Mouse (Mus musculus) left cerebral cortex, postnatal 14 days (tissue): Measurements from ENCODE around the gene Gm8909. TPM values are rescaled to one million over a fixed set of nuclear protein-coding genes. Genes with fewer than 3 reads are reported as not detected.
"Not testable (repeated sequence)": the region's sequence is repeated elsewhere in the genome, so short reads cannot be mapped to it uniquely, and the experiment has no call there.

Experiments used
- DNase-seq, 2 experiments: peaks; one replicate each; pipeline ENCODE4 v3.0.0; 2021 to 2022; ENCODE audit warnings: low spot score in 2 of 2, mixed read lengths in 1 of 2
- intact Hi-C: fragments of 180-260 bp; cut with DNase I; formaldehyde crosslinking; loops from one replicate; pipeline ENCODE4 v1.15.1; 2025
- long read RNA-seq, 2 experiments: library from polyadenylated mRNA; stranded (forward); transcript quantifications; one replicate each; pipeline ENCODE4 v2.0.0; 2021
- total RNA-seq, 2 experiments: library from RNA; stranded (reverse); gene quantifications; 2 replicates each; pipeline ENCODE4 v1.2.3; 2021

The Gm8909 gene
- total RNA-seq = not detected
- long read RNA-seq, experiment 1 = 0 reads
- long read RNA-seq, experiment 2 = 0 reads

DNA sequence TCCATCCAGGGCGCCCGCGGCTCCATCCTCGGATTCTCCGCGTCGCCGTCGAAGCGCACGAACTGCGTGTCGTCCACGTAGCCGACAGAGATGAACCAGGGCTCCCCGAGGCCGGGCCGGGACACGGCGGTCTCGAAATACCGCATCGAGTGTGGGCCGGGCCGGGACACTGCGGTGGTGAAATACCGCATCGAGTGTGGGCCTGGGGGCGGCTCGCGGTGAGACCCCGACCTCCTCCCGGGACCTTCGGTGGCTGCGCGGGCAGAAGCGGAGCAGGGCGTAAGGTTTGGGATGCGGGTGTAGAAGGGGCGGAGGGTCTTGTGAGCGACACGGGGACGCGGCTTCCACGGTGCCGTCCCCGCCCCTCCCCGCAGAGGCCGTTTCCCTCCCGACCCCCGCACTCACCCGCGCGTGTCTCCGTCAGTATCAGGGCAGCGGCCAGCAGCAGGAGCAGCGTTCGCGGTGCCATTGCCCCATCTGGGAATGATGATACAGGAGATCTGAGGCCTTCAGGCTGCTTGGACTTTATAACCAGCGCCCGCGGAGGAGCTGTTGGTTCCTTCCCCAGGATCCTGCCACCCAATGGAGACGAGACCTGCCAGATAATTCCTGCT is at the start of gene Gm8909:
TSS of gene Gm8909 (minus strand) at position 499 of the 614 bp plus-strand sequence.
- no peak for DNase-seq
- intact Hi-C loops = no loop called here

DNA sequence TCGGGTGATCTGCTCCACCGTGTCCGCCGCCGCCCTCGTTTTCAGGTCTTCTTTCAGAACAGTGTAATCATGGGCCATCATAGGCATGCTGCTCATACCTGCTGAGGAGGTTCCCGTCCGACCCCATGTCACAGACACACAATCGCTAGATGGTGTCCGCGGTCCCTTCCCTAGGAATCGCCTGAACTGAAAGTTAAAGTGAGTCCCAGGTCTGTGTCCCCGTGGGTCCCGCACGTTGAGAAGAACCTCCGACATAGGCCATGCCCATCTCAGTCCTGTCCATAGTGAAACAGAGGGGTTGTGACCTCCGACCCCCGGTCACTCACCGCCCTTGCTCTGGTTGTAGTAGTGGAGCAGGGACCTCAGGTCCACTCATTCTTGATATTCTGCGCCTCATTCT is 47.2 kb upstream of the Gm8909 start:
- no peak for DNase-seq

GRCm38 (mm10) chr17:36206846-36207245 is 38.5 kb upstream of the Gm8909 start:
- intact Hi-C loops = no loop called here
- no peak for DNase-seq

More for the DNA sequence above, 47.2 kb upstream of the Gm8909 start:
- intact Hi-C loops = no loop called here

DNA sequence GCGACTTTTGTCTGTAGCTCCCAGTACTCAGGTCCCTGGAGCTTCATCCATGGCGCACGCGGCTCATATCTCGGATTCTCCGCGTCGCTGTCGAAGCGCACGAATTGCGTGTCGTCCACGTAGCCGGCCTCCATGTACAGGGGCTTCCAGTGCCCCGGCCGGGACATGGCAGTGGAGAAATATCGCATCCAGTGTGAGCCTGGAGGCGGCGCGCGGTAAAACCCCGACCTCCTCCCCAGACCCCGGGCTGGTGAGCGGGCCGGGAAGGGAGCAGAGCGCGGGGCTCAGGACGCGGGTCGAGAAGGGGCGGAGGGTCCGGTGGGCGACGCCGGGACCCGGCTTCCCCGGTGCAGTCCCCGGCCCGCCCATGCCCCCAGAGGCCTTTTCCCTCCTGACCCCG is 37.5 kb upstream of the Gm8909 start:
- no peak for DNase-seq
- intact Hi-C loops = no loop called here

- intact Hi-C loops = no loop called here
- DNase-seq = no peak
These were observed 37.1 kb upstream of the Gm8909 start for GRCm38 (mm10) chr17:36205456-36205855.

- intact Hi-C loops = no loop called here
- no peak for DNase-seq
These were observed 33.5 kb upstream of the Gm8909 start for GRCm38 (mm10) chr17:36201851-36202250.

DNA sequence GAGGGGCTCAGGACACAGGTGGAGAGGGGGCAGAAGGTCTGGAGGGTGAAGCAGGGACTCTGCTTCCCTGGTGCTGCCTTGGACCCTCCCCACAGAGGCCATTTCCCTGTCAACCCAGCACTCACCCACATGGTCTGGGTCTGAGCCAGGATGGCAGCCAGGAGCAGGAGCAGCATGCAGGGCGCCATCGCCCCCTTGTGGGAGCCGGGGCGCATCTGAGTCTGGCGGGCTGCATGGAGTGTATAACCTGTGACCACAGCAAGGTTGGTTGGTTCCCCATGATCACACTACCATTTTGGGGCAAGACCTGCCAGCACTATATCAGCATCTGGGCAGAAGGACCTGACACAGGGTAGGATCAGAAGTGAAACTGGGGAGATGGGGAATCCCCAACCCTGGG is 30.0 kb upstream of the Gm8909 start:
- intact Hi-C loops = loop anchor here (10.0 kb wide), 2 partner anchors 134 to 264 kb away; no protein-coding TSS in a partner anchor
- DNase-seq = no peak

GRCm38 (mm10) chr17:36194471-36194870 is 26.1 kb upstream of the Gm8909 start:
- no peak for DNase-seq
- intact Hi-C loops = loop anchor here (5.0 to 10.0 kb wide), 3 partner anchors 130 to 260 kb away; no protein-coding TSS in a partner anchor

- DNase-seq = peak; percentile 56 to 71
- intact Hi-C loops = loop anchor here (5.0 to 10.0 kb wide), 3 partner anchors 129 to 259 kb away; no protein-coding TSS in a partner anchor
These were observed 25.3 kb upstream of the Gm8909 start for GRCm38 (mm10) chr17:36193546-36194141.

DNA sequence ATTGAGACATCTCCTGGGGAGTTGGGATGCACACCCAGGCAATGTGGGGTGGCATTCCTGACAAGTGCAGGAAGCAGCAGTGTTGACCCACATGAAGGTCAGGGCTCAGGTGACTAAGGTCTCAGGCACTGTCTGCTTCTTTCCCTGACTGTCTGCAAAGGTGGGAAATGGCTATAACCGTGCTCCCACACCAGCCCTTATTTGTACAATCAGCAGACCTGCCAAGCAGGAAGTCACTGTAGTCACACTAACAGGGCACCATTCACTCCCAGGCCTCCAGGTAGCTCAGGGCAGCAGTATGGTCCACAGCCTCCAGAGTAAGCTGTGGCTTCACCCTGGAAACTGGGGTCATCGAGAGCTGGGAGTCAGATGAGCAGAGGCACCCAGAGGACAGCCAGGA is 24.0 kb upstream of the Gm8909 start:
- intact Hi-C loops = loop anchor here (5.0 to 10.0 kb wide), 3 partner anchors 128 to 258 kb away; no protein-coding TSS in a partner anchor
- DNase-seq = no peak

DNA sequence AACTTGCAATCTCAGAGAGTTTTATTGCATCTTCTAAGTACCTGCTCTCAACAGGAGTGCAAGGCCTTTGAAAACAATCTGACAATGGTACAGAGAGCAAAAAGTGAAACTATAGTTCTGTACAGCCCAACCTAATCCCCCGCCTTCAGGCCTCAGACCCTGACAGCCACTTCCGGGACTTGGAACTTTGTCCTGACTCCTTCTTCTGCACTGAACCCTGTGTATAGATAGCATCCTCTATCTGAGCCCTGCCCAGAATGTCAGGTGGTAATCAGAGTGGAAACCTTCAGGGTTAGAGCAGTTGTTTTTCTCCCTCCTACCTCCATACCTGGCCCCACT is 21.8 kb upstream of the Gm8909 start, which contains the start of gene H2-T3:
TSS of gene H2-T3 (minus strand) at position 119 of the 339 bp plus-strand sequence.
- intact Hi-C loops = loop anchor here (5.0 to 10.0 kb wide), 3 partner anchors 125 to 255 kb away; no protein-coding TSS in a partner anchor
- DNase-seq = no peak

DNA sequence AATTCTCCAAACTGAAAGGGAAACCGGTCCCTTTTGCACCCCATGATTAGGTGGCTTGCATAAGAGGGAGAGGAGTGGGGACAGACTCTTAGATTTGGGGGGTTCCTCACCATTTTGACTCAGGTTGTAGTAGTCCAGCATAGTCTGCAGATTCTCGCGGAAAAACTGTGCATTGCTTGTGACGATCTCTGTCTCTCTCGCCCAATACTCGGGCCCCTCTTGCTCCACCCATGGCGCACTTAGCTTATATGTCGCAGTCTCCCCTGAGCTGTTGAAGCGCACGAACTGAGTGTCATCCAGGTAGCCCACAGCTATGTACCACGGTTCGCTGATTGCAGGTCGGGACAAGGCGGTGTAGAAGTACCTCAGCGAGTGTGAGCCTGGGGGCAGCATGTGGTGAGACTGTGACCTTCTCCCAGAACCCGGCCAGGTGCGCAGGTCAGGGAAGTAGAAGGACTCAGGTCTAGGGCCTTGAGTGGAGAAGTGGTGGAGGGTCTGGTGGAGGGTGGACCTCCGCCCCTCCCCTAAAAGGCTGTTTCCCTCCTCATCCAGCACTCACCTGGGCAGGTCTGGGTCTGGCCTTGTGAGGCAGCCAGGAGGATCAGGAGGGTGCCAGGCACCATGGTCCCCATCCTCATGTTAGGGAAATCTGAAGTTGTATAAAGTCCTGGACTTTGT is 21.3 kb upstream of the Gm8909 start:
- DNase-seq = no peak
- intact Hi-C loops = loop anchor here (5.0 to 10.0 kb wide), 3 partner anchors 125 to 255 kb away; no protein-coding TSS in a partner anchor

DNA sequence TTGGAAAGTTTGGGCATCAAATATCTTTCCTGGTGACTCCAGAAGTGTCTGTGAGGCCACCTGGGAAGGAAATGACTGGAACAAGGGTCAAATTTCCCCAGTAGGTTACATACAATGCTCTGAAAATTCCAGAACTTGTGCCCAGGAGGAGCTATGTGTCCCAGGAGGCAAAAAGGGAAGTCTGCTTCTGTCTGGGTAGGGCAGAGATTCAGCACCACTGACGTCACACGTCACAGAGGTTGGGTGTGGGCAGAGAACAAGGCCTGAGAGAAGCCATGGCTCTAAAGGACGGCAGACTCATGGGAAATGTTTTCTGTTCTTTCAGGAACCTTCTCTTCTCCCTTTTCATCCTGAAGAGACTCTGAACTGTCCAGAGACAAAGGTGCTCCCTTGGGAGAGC is 19.2 kb upstream of the Gm8909 start:
- intact Hi-C loops = no loop called here
- DNase-seq = no peak

DNA sequence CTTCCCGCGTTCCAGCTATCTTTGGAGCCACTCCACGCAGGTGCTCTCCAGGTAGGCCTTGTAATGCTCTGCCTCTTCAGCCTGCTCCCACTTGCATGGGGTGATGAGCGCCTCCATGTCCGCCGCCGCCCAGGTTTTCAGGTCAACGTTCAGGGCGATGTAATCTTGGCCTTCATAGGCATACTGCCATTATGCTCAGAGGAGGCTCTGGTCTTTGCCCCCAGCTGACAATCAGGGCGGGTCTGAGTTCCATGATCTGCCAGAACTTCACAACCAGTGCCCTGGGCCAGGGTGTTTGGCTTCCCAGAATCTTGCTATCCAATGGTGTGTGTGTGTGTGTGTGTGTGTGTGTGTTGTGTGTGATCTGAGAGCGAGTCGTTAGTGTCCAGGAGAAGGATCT is 13.9 kb upstream of the Gm8909 start:
- DNase-seq = no peak
- intact Hi-C loops = no loop called here

GRCm38 (mm10) chr17:36179446-36179845 is 11.1 kb upstream of the Gm8909 start:
- intact Hi-C loops = not testable (repeated sequence)

GRCm38 (mm10) chr17:36178938-36179337 is 10.6 kb upstream of the Gm8909 start:
- intact Hi-C loops = not testable (repeated sequence)

More at GRCm38 (mm10) chr17:36179446-36179845, 11.1 kb upstream of the Gm8909 start:
- DNase-seq = not testable (repeated sequence)

GRCm38 (mm10) chr17:36176132-36176531 is 7.8 kb upstream of the Gm8909 start:
- DNase-seq, intact Hi-C loops: not testable (repeated sequence)

More at GRCm38 (mm10) chr17:36178938-36179337, 10.6 kb upstream of the Gm8909 start:
- DNase-seq = not testable (repeated sequence)

DNA sequence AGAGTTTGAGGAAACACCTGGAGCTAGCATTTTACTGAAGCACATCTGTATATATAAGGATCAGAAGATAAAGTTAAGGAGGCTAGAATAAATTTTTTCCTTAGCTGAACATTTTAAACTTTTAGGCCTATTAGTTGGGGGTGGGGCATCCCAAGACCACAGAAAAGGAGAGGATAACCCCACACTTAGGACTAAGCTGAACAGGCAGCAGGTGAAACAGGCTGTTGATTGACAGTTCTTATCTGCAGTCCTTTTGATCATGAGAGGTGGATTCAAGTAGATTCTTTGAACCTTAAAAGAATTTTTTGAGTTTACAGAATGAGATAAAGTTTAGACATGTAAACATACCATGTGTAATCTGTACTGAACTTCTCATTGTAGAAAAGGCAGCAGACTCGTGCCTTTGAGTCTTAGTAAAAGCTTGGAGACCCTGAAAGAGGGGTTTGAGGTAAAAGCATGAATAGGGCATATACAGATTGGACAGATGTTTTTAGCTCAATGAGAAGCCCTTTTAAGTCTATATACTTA is 2.0 kb upstream of the Gm8909 start:
- intact Hi-C loops = no loop called here
- no peak for DNase-seq

- intact Hi-C loops = no loop called here
- DNase-seq = no peak
These were observed 1.4 kb upstream of the Gm8909 start for GRCm38 (mm10) chr17:36169753-36170152.

GRCm38 (mm10) chr17:36169094-36169493 is 757 bp upstream of the Gm8909 start:
- DNase-seq, intact Hi-C loops: not testable (repeated sequence)
